Mouse (Mus musculus) cerebellum, adult 2 months (tissue): ENCODE results near the gene Pcif1. TPM values are rescaled to one million over a fixed set of nuclear protein-coding genes. Genes with fewer than 3 reads are reported as not detected.
A peak's percentile ranks its signal among the peaks of the same experiment; 100 is the strongest.

Source experiments
- DNase-seq, 2 experiments: peaks; one replicate each; pipeline ENCODE4 v3.0.0; 2021
- H3K27ac ChIP-seq: fragments of 200-500 bp; 2 replicates; pipeline ENCODE4 v1.5.1; 2012; ENCODE audit warnings: low read length, control low read depth, inconsistent platforms; ENCODE audit not compliant: insufficient read depth
- H3K27me3 ChIP-seq: fragments of 200-500 bp; 2 replicates; pipeline ENCODE4 v1.6.1; 2012; ENCODE audit warnings: inconsistent platforms, mild to moderate bottlenecking, low read length, moderate library complexity; ENCODE audit not compliant: control insufficient read depth, insufficient read depth
- H3K4me1 ChIP-seq: fragments of 200-500 bp; 2 replicates; pipeline ENCODE4 v1.6.1; 2011; ENCODE audit warnings: low read length; ENCODE audit not compliant: control insufficient read depth, insufficient read depth
- H3K4me3 ChIP-seq: fragments of 200-500 bp; replicated peaks from 2 replicates; pipeline ENCODE3; 2011; ENCODE audit warnings: mild to moderate bottlenecking, low read depth, low read length, control low read depth; ENCODE audit not compliant: insufficient read depth
- CTCF ChIP-seq: fragments of 200-500 bp; IDR thresholded peaks from 2 replicates; pipeline ENCODE4 v1.5.1; 2011; ENCODE audit warnings: low read depth, mild to moderate bottlenecking, control low read depth, low read length, moderate library complexity, borderline replicate concordance; ENCODE audit not compliant: insufficient read depth
- POLR2A ChIP-seq: fragments of 200-500 bp; IDR thresholded peaks from 2 replicates; pipeline ENCODE4 v1.6.1; 2011; ENCODE audit warnings: low read length, control low read depth, borderline replicate concordance; ENCODE audit not compliant: insufficient read depth
- WGBS: fragments of 180-500 bp; shearing (Covaris S2); methylation state at CpG from one replicate; pipeline ENCODE4 v1.1.7; 2018; 5-methylcytosine and 5-hydroxymethylcytosine counted together
- polyA plus RNA-seq: library from polyadenylated mRNA; depleted of rRNA; stranded (reverse); fragments of >200 nt; gene quantifications from 2 replicates; pipeline ENCODE4 v1.2.3, GENCODE M21; 2012

Pcif1 gene
- polyA plus RNA-seq, 1 experiment = 54.9 TPM

GRCm38 (mm10) chr2:164923291-164923690 is 44.2 kb downstream of the Pcif1 start:
- TF ChIP-seq POLR2A (no peak), CTCF (no peak)
- H3K27me3 ChIP-seq = no peaks in the 10 kb centered on the region
- 60% methylated on average over 4 of the region's 4 CpGs for WGBS
- H3K4me1 ChIP-seq = peaks cover 4% of the 10 kb centered on the region; the same call in 1 of the 2 replicates
- DNase-seq = no peak
- no peak overlapping the region for H3K27ac ChIP-seq
- no peak overlapping the region for H3K4me3 ChIP-seq

GRCm38 (mm10) chr2:164924100-164924857 is 45.2 kb downstream of the Pcif1 start:
- no peak overlapping the region for H3K4me3 ChIP-seq
- no peaks in the 10 kb centered on the region for H3K27me3 ChIP-seq
- no peak overlapping the region for H3K27ac ChIP-seq
- DNase-seq = peak; percentile 91 to 96
- H3K4me1 ChIP-seq = peaks cover 4% of the 10 kb centered on the region; the same call in 1 of the 2 replicates
- WGBS = 39% methylated on average over 11 of the region's 11 CpGs
- TF ChIP-seq CTCF (peak; percentile 96), POLR2A (no peak)

- 65% methylated on average over 11 of the region's 11 CpGs for WGBS
- no peak for DNase-seq
Observed at GRCm38 (mm10) chr2:164930706-164931581, 51.8 kb downstream of the Pcif1 start.

GRCm38 (mm10) chr2:164933534-164933933 is 54.4 kb downstream of the Pcif1 start:
- Histone ChIP-seq H3K27me3 (no peaks in the 10 kb centered on the region), H3K4me3 (no peak overlapping the region), H3K4me1 (peaks cover 3% of the 10 kb centered on the region; the same call in 1 of the 2 replicates), H3K27ac (no peak overlapping the region)
- TF ChIP-seq CTCF (no peak), POLR2A (no peak)
- 39% methylated on average over 10 of the region's 10 CpGs for WGBS
- no peak for DNase-seq

More at GRCm38 (mm10) chr2:164930706-164931581, 51.8 kb downstream of the Pcif1 start:
- Histone ChIP-seq H3K4me3 (no peak overlapping the region), H3K4me1 (no peaks in the 10 kb centered on the region), H3K27ac (no peak overlapping the region), H3K27me3 (no peaks in the 10 kb centered on the region)
- no peak for TF ChIP-seq POLR2A
- TF ChIP-seq CTCF = no peak

GRCm38 (mm10) chr2:164935991-164936390 is 56.9 kb downstream of the Pcif1 start:
- H3K27ac ChIP-seq = no peak overlapping the region
- WGBS = 78% methylated on average over 4 of the region's 4 CpGs
- TF ChIP-seq CTCF (no peak), POLR2A (no peak)
- H3K27me3 ChIP-seq = no peaks in the 10 kb centered on the region
- no peak for DNase-seq
- H3K4me3 ChIP-seq = no peak overlapping the region
- H3K4me1 ChIP-seq = peaks cover 11% of the 10 kb centered on the region; the same call in 1 of the 2 replicates

- 2% methylated on average over 39 of the region's 39 CpGs for WGBS
- peak overlapping the region; percentile 68 for H3K27ac ChIP-seq
Observed at GRCm38 (mm10) chr2:164938146-164939091, 59.3 kb downstream of the Pcif1 start.

GRCm38 (mm10) chr2:164939106-164939505 is 60.0 kb downstream of the Pcif1 start:
- peaks cover 11% of the 10 kb centered on the region; the same call in 1 of the 2 replicates for H3K4me1 ChIP-seq
- WGBS = 4% methylated on average over 11 of the region's 11 CpGs
- peak overlapping the region; percentile 68 for H3K27ac ChIP-seq
- peak in 1 of 2 experiments; percentile 49 for DNase-seq
- TF ChIP-seq CTCF (no peak), POLR2A (no peak)
- peak overlapping the region; percentile 54 for H3K4me3 ChIP-seq
- H3K27me3 ChIP-seq = no peaks in the 10 kb centered on the region

More at GRCm38 (mm10) chr2:164938146-164939091, 59.3 kb downstream of the Pcif1 start:
- peak overlapping the region; percentile 54 for H3K4me3 ChIP-seq
- peak; percentile 83 for DNase-seq
- no peaks in the 10 kb centered on the region for H3K27me3 ChIP-seq
- peaks cover 11% of the 10 kb centered on the region; the same call in 1 of the 2 replicates for H3K4me1 ChIP-seq
- TF ChIP-seq POLR2A (peak; percentile 84), CTCF (no peak)
